Mouse (Mus musculus): Measurements from ENCODE around the gene Hoxa7. TPM values are rescaled to one million over a fixed set of nuclear protein-coding genes. Genes with fewer than 3 reads are reported as not detected.

Gene Hoxa7
- polyA plus RNA-seq, 1 experiment from 2014 or later, result 0.59 TPM

DNA sequence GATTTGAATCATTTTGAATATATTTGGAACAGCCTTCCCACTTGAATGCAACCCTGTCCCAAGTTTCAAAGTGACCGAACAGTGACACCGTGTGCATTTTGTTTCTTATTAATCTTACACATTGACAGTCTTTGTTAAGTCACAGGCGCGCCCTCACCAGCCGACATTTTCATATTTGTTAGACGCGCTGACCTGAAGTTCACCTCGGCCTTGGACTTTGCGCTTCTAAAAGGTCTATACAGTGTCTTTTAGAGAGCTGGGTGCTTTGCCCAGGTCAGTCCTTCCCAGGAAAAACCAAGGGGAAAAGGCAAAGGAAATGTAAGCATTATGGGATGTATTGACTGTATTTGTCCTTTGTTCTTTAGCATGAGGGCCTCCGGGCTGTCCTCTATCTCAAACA lies 27.0 kb downstream of the Hoxa7 start:
- WGBS, result 4% methylated on average over 10 of the region's 10 CpGs
- Histone ChIP-seq H3K9me3 (no peaks in the 10 kb centered on the region), H3K9ac (no peak overlapping the region), H3K27ac (replicated peaks) (no peak overlapping the region), H3K4me1 (peaks cover 20% of the 10 kb centered on the region), H3K36me3 (no peaks in the 10 kb centered on the region), H3K4me3 (no peak overlapping the region), H3K27me3 (replicated peaks) (peaks cover 99% of the 10 kb centered on the region), H3K4me2 (no peak overlapping the region)
- no peak for ATAC-seq (ENCODE audit: extremely low read depth, insufficient number of reproducible peaks, low FRiP score, low TSS enrichment)

DNA sequence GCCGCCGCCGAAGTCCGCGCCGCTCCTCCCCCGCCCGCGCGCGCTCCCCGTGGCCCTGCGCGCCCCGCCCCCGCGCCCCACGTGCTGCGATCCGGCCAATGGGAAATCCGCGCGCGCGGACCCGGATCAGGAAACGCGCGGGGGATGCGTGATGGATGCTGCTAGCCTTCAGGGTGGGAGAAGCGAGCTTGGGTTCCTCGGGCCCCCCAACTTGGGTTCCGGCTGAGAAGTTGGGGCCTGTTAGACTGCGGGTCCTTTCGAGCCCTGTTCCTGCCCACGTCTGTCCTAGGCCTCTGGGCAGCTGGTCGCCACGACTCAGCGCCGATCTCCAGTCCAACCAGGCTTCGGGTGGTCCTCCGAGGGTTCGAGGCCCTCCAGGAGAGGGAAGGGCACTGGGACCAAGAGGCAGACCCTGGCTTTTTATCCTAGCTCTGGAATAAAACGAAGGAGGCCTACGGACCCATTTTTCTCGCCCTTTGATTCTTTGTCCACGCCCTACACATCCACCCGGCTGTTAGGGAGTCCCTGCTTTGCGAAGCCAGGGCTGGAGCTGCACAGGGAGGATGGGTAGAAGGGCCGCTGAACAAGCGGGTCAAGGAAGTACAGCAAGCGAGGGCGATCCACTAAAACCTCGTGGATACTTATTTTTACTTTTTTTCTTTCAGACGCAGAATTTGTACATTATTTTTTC lies 29.6 kb downstream of the Hoxa7 start:
- ATAC-seq (ENCODE audit: extremely low read depth, insufficient number of reproducible peaks, low FRiP score, low TSS enrichment), result no peak
- Histone ChIP-seq H3K4me3 (peak overlapping the region; percentile 59), H3K4me2 (peak overlapping the region; percentile 78), H3K27ac (replicated peaks) (peak overlapping the region; percentile 42), H3K27me3 (replicated peaks) (peaks cover 99% of the 10 kb centered on the region), H3K4me1 (peaks cover 20% of the 10 kb centered on the region), H3K9ac (peak overlapping the region; percentile 75), H3K9me3 (no peaks in the 10 kb centered on the region), H3K36me3 (no peaks in the 10 kb centered on the region)
- 1% methylated on average over 37 of the region's 55 CpGs for WGBS

DNA sequence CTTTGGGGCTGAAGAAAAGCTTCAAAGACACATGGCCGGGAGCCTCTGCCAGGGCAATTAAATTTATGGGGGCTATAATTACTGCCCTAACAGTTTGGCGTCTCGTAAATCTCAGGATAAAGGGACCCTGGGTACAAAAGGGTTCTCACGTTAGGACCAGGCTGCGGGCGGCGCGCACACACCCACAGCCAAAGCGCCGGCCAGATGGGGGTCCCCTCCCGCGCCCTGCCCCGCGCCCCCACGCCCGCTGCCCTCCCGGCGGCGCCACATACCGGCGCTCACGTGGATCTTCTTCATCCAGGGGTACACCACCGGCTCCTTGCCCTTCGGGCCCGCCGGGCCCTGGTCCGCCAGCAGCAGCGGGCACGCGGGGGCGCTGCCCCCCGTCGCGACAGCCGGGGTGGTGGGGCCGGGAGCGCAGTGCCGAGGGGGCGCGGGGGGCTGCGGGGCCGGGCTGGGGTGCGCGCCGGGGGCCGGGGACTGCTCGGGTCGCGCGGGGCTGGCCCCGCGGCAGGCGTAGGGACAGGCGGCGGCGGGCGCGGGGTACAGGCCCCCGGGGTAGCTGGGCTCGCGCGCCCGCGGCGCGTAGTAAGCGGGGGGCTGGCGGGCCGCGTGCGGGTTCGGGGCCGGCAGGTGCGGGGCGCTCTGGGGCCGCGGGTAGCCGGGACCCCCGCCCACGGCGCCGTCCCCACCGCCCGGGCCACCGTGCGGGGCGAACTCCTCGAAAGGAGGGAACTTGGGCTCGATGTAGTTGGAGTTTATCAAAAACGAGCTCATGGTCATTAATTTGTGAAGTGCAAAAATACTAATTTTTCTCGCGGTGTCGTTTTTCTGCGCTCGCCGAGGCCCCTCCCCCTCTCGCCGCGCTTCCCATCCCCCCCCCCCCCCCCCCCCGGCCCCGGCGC lies 30.5 kb downstream of the Hoxa7 start, which contains the start of gene Hoxa4:
TSS of gene Hoxa4 (minus strand) at position 848 of the 905 bp plus-strand sequence.
- H3K36me3 ChIP-seq, result no peaks in the 10 kb centered on the region
- H3K4me2 ChIP-seq, result peak within 1 kb of the TSS; percentile 78
- peaks cover 99% of the 10 kb centered on the region for H3K27me3 ChIP-seq (replicated peaks)
- ATAC-seq (ENCODE audit: extremely low read depth, insufficient number of reproducible peaks, low FRiP score, low TSS enrichment), result no peak
- peaks cover 15% of the 10 kb centered on the region for H3K4me1 ChIP-seq
- peak within 1 kb of the TSS; percentile 59 for H3K4me3 ChIP-seq
- peak within 1 kb of the TSS; percentile 80 for H3K9ac ChIP-seq
- 2% methylated on average over 79 of the region's 102 CpGs for WGBS
- H3K27ac ChIP-seq (replicated peaks), result peak within 1 kb of the TSS; percentile 67
- H3K9me3 ChIP-seq, result no peaks in the 10 kb centered on the region

DNA sequence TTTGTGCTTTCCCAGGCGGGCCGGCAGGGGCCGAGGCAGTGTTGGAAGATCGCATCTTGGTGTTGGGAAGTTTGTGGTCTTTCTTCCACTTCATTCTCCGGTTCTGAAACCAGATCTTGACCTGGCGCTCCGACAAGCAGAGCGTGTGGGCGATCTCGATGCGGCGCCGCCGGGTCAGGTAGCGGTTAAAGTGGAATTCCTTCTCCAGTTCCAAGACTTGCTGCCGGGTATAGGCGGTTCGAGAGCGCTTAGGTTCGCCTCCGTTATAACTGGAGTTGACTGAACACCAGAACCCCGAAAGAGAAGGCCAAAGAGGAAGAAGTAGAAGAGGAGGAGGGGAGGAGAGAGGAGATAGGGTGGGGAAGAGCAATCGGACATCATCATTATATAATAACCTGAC lies 31.2 kb downstream of the Hoxa7 start:
- H3K9ac ChIP-seq, result peak overlapping the region; percentile 80
- no peak for ATAC-seq (ENCODE audit: extremely low read depth, insufficient number of reproducible peaks, low FRiP score, low TSS enrichment)

DNA sequence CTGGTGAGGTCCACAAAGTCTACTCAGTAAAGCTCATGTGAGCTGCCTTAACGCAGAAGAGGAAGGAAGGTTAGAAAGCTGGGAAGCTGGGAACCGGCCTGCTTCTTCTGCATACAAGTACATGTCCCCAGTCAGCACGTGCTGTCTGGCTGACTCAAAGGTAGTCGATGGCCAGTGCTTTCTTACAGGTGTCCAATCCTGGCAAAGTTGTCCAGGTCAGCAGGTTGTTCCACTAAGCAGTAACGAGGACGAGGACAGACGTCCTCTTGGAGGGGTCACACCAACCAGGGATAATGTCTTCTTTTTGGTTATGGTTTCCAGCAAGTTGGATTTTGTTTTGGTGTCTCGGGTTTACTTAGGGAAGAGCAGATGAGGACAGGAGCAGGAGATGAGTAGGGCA lies 31.7 kb downstream of the Hoxa7 start:
- peak overlapping the region; percentile 80 for H3K9ac ChIP-seq
- peak overlapping the region; percentile 78 for H3K4me2 ChIP-seq
- peak overlapping the region; percentile 59 for H3K4me3 ChIP-seq
- H3K4me1 ChIP-seq, result peaks cover 15% of the 10 kb centered on the region
- ATAC-seq (ENCODE audit: extremely low read depth, insufficient number of reproducible peaks, low FRiP score, low TSS enrichment), result no peak
- peak overlapping the region; percentile 42 for H3K27ac ChIP-seq (replicated peaks)
- 8% methylated on average over 8 of the region's 8 CpGs for whole genome bisulfite sequencing
- H3K36me3 ChIP-seq, result no peaks in the 10 kb centered on the region
- peaks cover 99% of the 10 kb centered on the region for H3K27me3 ChIP-seq (replicated peaks)
- no peaks in the 10 kb centered on the region for H3K9me3 ChIP-seq

More for the DNA sequence above, 31.2 kb downstream of the Hoxa7 start:
- H3K4me1 ChIP-seq, result peaks cover 15% of the 10 kb centered on the region
- peaks cover 99% of the 10 kb centered on the region for H3K27me3 ChIP-seq (replicated peaks)
- H3K27ac ChIP-seq (replicated peaks), result peak overlapping the region; percentile 67; the same call in 1 of the 2 replicates
- H3K4me3 ChIP-seq, result peak overlapping the region; percentile 59
- WGBS, result under 1% methylated on average over 23 of the region's 23 CpGs
- H3K36me3 ChIP-seq, result no peaks in the 10 kb centered on the region
- H3K4me2 ChIP-seq, result peak overlapping the region; percentile 78
- no peaks in the 10 kb centered on the region for H3K9me3 ChIP-seq

DNA sequence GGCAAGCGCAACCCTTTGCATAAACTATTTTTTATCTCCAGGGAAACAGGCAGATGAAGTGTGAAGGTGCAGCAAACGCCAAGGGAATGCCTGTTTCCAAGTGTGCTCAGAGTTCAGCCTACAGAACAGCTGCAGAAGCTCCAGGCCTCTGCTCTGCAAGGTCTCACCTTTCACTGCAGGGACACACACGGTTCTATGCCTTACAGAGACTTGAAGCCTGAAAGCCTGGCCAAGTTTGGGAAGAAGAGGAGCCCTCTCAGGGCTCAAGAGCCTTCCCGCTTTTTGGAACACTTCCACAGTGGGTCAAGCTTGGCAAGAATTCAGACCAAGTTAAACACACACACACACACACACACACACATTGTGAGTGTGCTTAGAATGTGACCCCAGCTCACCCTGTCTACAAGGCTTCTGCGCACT lies 32.5 kb downstream of the Hoxa7 start:
- WGBS, result 12% methylated on average over 5 of the region's 5 CpGs
- ATAC-seq (ENCODE audit: extremely low read depth, insufficient number of reproducible peaks, low FRiP score, low TSS enrichment), result no peak
- Histone ChIP-seq H3K9me3 (no peaks in the 10 kb centered on the region), H3K4me3 (no peak overlapping the region), H3K27me3 (replicated peaks) (peaks cover 99% of the 10 kb centered on the region), H3K4me2 (0 out of 2 replicates have a peak overlapping the region, but pooled peaks have one; percentile 78), H3K9ac (no peak overlapping the region), H3K27ac (replicated peaks) (peak overlapping the region; percentile 42), H3K4me1 (peaks cover 15% of the 10 kb centered on the region), H3K36me3 (no peaks in the 10 kb centered on the region)

DNA sequence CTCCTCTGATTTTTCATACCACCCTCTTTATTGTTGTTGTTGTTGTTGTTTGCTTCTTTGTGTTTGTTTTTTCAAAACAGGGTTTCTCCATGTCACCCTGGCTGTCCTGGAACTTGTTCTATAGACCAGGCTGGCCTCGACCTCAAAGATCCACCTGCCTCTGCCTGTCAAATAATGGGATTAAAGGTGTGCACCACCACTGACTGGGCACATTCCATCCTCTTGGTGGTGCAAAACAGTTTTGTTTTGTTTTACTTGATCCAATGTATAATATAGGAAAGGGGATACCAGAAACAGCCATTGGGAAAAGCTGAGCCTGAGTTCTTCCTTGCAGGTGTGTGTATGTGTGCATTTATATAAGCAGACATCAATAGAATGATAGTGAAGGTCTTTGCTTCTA lies 35.2 kb downstream of the Hoxa7 start:
- Histone ChIP-seq H3K36me3 (no peaks in the 10 kb centered on the region), H3K9ac (no peak overlapping the region), H3K27me3 (replicated peaks) (peaks cover 100% of the 10 kb centered on the region), H3K4me2 (no peak overlapping the region), H3K4me1 (peaks cover 6% of the 10 kb centered on the region), H3K4me3 (no peak overlapping the region), H3K9me3 (no peaks in the 10 kb centered on the region), H3K27ac (replicated peaks) (no peak overlapping the region)
- ATAC-seq (ENCODE audit: extremely low read depth, insufficient number of reproducible peaks, low FRiP score, low TSS enrichment), result no peak
- WGBS, result 24% methylated on average over 1 of the region's 1 CpGs

DNA sequence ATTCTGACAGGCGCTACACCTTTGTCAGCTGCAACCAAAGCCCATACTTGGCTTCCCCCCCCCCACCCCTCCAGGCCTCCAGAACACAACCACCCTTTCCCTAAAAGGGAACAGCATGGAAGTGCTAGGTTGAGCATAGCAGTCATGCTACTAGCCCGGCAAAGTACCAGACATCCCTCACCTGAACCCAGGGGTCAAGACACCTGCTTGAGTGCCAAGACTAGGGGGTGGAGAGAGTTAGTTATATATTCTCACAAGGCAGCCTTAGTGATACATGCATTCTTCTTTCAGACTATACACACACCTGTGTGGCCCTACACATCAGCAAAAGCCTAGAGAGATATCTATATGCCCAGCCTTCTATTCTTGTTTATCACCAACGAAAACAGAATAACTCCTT lies 35.8 kb downstream of the Hoxa7 start:
- H3K36me3 ChIP-seq, result no peaks in the 10 kb centered on the region
- no peak overlapping the region for H3K4me2 ChIP-seq
- WGBS, result 12% methylated on average over 3 of the region's 3 CpGs
- H3K27ac ChIP-seq (replicated peaks), result no peak overlapping the region
- peaks cover 100% of the 10 kb centered on the region for H3K27me3 ChIP-seq (replicated peaks)
- no peak overlapping the region for H3K9ac ChIP-seq
- no peak overlapping the region for H3K4me3 ChIP-seq
- no peak for ATAC-seq (ENCODE audit: extremely low read depth, insufficient number of reproducible peaks, low FRiP score, low TSS enrichment)
- no peaks in the 10 kb centered on the region for H3K4me1 ChIP-seq
- H3K9me3 ChIP-seq, result no peaks in the 10 kb centered on the region

DNA sequence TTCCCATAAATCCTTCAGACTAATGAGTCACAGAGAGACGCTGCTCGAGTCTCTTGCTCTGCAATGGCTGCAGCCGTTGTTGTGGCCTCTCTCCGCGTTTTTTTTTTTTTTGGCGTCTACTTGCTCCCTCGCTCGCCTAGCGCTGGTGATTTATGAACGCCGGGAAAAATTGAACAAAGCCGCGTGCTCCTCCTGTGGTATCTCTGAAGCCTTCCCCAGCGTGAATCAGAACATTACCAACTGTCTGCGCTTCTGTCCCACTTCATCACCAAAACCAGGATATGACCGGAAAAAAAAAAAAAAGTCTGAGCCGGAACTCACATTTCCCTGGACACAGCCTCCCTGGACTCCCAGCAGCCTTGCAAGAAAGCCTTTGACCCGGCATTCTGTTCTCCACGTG lies 36.4 kb downstream of the Hoxa7 start:
- ATAC-seq (ENCODE audit: extremely low read depth, insufficient number of reproducible peaks, low FRiP score, low TSS enrichment), result no peak
- H3K36me3 ChIP-seq, result no peaks in the 10 kb centered on the region
- no peak overlapping the region for H3K9ac ChIP-seq
- H3K27me3 ChIP-seq (replicated peaks), result peaks cover 100% of the 10 kb centered on the region
- H3K9me3 ChIP-seq, result no peaks in the 10 kb centered on the region
- no peaks in the 10 kb centered on the region for H3K4me1 ChIP-seq
- no peak overlapping the region for H3K27ac ChIP-seq (replicated peaks)
- H3K4me2 ChIP-seq, result peak overlapping the region; percentile 26
- 3% methylated on average over 19 of the region's 19 CpGs for WGBS
- H3K4me3 ChIP-seq, result no peak overlapping the region

DNA sequence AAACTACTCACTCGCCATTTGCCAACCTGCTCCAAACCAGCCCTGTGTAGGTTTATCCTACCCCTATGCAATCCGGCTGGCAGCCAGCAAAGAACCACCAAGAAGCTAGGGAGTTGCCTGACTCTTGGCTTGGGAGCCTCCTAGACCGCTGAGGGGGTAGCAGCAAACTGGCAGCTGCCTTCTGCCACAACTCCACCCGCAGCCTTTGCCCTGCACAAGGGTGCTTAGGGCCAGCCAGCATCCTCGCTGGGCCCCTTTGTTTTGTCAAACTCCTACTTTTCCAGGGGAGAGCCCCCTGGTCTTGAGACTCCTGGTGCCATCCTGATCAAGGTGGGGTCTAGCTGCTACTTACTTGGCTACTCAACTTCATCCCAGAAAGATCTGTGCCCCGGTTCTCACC lies 37.0 kb downstream of the Hoxa7 start:
- H3K27me3 ChIP-seq (replicated peaks), result peaks cover 100% of the 10 kb centered on the region
- no peak overlapping the region for H3K4me3 ChIP-seq
- H3K4me1 ChIP-seq, result no peaks in the 10 kb centered on the region
- H3K9me3 ChIP-seq, result no peaks in the 10 kb centered on the region
- H3K4me2 ChIP-seq, result peak overlapping the region; percentile 26
- no peak overlapping the region for H3K9ac ChIP-seq
- H3K36me3 ChIP-seq, result no peaks in the 10 kb centered on the region
- 7% methylated on average over 6 of the region's 6 CpGs for WGBS
- no peak for ATAC-seq (ENCODE audit: extremely low read depth, insufficient number of reproducible peaks, low FRiP score, low TSS enrichment)
- H3K27ac ChIP-seq (replicated peaks), result no peak overlapping the region

DNA sequence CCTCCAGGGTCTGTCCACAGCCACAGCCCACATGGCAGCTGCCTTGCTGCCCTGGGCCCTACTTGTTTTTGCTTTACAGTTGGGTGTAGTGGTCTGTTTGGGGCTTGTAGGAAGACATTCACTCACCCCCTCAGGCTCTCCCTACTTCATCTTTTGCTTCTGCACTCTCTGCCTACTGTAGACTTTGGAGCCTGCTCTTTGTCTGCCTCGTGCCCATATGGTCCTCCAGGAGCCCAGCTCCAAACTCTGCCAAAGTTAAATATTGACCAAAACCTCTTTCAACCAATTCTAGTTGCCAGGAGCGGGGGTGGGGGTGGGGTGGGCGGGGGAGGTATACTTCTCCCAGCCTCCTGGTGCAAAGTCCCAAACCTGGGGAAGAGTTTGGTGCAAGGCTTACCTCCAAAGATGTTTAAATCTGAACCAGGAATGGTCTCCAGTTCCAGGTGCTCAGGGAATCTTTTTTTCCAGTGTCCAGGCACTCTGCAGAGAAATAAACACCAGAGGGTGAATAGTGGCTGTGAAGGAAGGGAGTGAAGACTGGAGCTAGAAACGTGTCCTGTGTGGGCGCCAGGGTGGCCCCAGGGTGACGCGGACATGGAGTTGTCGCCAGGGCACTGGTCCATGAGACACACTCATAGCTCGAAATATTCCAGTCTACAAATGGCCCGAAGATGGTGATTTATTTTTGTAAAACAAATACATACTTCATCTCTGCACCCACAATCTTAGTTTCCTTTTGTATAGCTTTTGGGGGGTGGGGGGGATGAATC lies 38.2 kb downstream of the Hoxa7 start:
- no peaks in the 10 kb centered on the region for H3K9me3 ChIP-seq
- no peaks in the 10 kb centered on the region for H3K4me1 ChIP-seq
- no peak overlapping the region for H3K9ac ChIP-seq
- ATAC-seq (ENCODE audit: extremely low read depth, insufficient number of reproducible peaks, low FRiP score, low TSS enrichment), result no peak
- no peak overlapping the region for H3K4me3 ChIP-seq
- peaks cover 100% of the 10 kb centered on the region for H3K27me3 ChIP-seq (replicated peaks)
- H3K4me2 ChIP-seq, result no peak overlapping the region
- 17% methylated on average over 10 of the region's 10 CpGs for WGBS
- no peaks in the 10 kb centered on the region for H3K36me3 ChIP-seq
- no peak overlapping the region for H3K27ac ChIP-seq (replicated peaks)

Measured in heart, embryonic 13.5 days (tissue).